Mouse (Mus musculus): ENCODE results near the gene Zfand6. TPM values are rescaled to one million over a fixed set of nuclear protein-coding genes. Genes with fewer than 3 reads are reported as not detected.
A peak's percentile ranks its signal among the peaks of the same experiment; 100 is the strongest.

Zfand6 gene
- polyA plus RNA-seq, 1 experiment from 2014 or later = 217 TPM

DNA sequence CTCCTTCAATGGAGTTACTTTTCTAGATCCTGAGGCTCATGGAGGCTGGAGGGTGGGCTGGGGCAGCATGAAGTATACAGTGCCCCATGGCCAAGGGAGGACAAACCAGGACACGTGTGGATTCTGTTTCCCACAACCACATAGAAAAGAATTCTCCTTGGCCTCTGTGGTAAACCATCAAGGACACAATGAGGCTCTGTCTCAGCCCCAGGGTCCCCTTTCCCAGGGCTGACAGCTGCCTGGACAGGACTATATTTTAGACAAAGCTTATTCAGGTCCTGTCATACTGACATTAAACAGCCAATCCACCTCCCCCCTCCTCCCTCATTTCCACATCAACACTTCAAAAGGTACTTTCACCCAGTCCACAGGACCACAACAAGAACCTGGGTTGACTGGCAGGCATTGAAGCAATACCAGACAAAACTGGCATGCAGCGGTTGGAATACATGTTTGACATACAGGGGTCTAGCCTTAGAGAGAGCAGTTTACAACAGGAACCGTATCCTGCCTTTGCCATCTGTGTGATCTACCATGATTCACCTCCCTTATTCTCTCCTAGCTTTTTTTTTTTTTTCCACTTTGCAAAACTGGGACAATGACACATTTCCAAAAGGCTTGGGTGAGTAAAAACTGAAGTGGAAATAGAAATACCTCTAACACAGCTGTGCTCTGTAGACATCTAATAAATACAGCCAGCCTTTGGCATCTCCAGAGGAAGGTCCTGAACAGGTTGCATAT lies 103.2 kb downstream of the Zfand6 start:
- Histone ChIP-seq H3K27me3 (no peaks in the 10 kb centered on the region), H3K36me3 (no peaks in the 10 kb centered on the region), H3K4me3 (no peak overlapping the region), H3K27ac (replicated peaks) (no peak overlapping the region), H3K9me3 (no peaks in the 10 kb centered on the region), H3K4me1 (0 out of 2 replicates have a peak, but pooled peaks cover 4% of the 10 kb centered on the region), H3K4me2 (replicated peaks) (no peak overlapping the region), H3K9ac (replicated peaks) (no peak overlapping the region)
- ATAC-seq (ENCODE audit: low FRiP score, low read depth) = peak; percentile 77
- 63% methylated on average over 3 of the region's 3 CpGs for WGBS

DNA sequence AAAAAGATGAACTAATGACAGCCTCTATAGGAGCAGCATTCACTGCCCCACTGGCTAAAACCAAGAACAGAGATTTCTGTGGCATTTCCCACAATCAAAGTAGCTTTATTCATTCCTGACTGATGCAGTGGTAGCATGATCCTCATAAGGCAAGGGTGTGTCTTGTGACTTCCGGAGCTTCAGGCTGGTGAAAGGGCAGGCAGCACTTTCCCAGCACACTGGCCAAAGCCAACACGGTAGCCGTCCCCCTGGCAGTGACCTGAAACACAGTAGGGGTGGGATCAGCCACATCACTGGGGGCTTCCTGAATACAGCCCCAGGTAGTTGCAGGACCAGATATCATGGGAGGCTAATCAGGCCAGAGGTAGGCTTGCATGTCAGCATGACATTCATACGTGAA lies 104.7 kb downstream of the Zfand6 start:
- H3K4me2 ChIP-seq (replicated peaks) = no peak overlapping the region
- no peak overlapping the region for H3K9ac ChIP-seq (replicated peaks)
- no peak overlapping the region for H3K4me3 ChIP-seq
- 0 out of 2 replicates have a peak, but pooled peaks cover 4% of the 10 kb centered on the region for H3K4me1 ChIP-seq
- H3K36me3 ChIP-seq = no peaks in the 10 kb centered on the region
- H3K27ac ChIP-seq (replicated peaks) = no peak overlapping the region
- no peaks in the 10 kb centered on the region for H3K9me3 ChIP-seq
- WGBS = 86% methylated on average over 4 of the region's 4 CpGs
- ATAC-seq (ENCODE audit: low FRiP score, low read depth) = no peak
- no peaks in the 10 kb centered on the region for H3K27me3 ChIP-seq

DNA sequence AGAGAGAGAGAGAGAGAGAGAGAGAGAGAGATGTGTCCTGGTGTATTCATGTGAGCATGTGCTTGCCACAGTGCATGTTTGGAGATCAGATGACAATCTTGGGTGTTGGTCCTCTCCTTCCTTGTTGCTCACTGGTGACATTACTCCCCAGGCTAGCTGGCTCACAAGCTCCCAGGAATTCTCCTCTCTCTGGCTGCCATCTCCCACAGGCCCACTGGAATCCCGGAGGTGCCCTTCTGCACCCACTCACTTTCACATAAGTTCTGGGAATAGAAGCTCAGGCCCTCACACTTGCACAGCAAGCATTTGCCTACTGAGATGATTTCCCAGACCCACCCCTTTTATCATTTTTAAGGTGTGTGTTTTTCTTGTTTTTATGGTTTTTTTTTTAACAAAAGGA lies 110.0 kb downstream of the Zfand6 start:
- H3K4me2 ChIP-seq (replicated peaks) = no peak overlapping the region
- ATAC-seq (ENCODE audit: low FRiP score, low read depth) = no peak

DNA sequence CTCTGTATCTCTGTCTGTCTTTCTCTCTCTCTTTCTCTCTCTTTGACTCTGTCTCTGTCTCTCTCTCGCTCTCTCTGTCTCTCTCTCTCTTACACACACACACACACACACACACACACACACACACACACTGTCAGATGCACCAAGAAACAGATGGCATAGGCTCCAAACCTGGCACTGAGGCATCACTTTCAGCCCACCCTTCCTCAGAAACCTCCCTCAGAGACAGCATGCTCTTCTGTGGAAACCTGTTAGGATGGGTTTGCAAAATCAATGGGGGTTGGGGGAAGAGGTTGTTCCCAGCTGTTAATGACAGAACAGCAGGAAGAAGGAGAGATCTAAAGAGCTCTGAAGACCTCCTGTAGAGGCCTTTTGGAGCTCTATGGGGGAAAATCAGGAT lies 110.9 kb downstream of the Zfand6 start:
- 80% methylated on average over 1 of the region's 1 CpGs for WGBS
- no peaks in the 10 kb centered on the region for H3K36me3 ChIP-seq

More for the DNA sequence above, 110.0 kb downstream of the Zfand6 start:
- no peaks in the 10 kb centered on the region for H3K27me3 ChIP-seq
- no peak overlapping the region for H3K4me3 ChIP-seq
- 95% methylated on average over 1 of the region's 1 CpGs for WGBS
- H3K36me3 ChIP-seq = no peaks in the 10 kb centered on the region
- H3K4me1 ChIP-seq = no peaks in the 10 kb centered on the region
- H3K9me3 ChIP-seq = no peaks in the 10 kb centered on the region
- H3K9ac ChIP-seq (replicated peaks) = no peak overlapping the region
- H3K27ac ChIP-seq (replicated peaks) = no peak overlapping the region

DNA sequence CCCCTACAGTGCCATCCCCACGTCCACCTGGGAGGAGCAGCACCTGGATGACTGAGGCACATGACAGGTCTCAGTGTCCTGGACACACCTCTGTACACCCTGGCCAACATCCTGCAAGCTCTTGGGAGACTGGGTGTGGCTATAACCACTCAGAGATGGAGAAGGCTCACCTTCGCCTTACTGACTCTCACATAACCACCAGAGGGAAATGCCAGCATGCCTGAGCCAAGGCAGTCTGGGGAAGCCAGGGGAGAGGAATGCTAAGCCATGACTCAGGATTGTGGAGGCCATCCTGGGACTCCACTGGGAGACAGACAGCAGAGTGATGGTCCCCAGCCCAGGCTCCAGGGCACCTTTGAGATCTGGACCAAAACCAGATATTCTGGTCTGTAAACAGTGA lies 112.7 kb downstream of the Zfand6 start:
- no peak overlapping the region for H3K9ac ChIP-seq (replicated peaks)
- H3K27ac ChIP-seq (replicated peaks) = no peak overlapping the region
- 80% methylated on average over 2 of the region's 2 CpGs for WGBS
- H3K27me3 ChIP-seq = no peaks in the 10 kb centered on the region
- H3K4me2 ChIP-seq (replicated peaks) = no peak overlapping the region
- no peaks in the 10 kb centered on the region for H3K4me1 ChIP-seq
- H3K36me3 ChIP-seq = no peaks in the 10 kb centered on the region
- ATAC-seq (ENCODE audit: low FRiP score, low read depth) = peak; percentile 9; the same call in 1 of the 2 replicates
- no peaks in the 10 kb centered on the region for H3K9me3 ChIP-seq
- no peak overlapping the region for H3K4me3 ChIP-seq

More for the DNA sequence above, 110.9 kb downstream of the Zfand6 start:
- no peak overlapping the region for H3K27ac ChIP-seq (replicated peaks)
- H3K9ac ChIP-seq (replicated peaks) = no peak overlapping the region
- no peaks in the 10 kb centered on the region for H3K27me3 ChIP-seq
- H3K4me2 ChIP-seq (replicated peaks) = no peak overlapping the region
- H3K4me1 ChIP-seq = no peaks in the 10 kb centered on the region
- no peak overlapping the region for H3K4me3 ChIP-seq
- H3K9me3 ChIP-seq = no peaks in the 10 kb centered on the region
- ATAC-seq (ENCODE audit: low FRiP score, low read depth) = no peak

DNA sequence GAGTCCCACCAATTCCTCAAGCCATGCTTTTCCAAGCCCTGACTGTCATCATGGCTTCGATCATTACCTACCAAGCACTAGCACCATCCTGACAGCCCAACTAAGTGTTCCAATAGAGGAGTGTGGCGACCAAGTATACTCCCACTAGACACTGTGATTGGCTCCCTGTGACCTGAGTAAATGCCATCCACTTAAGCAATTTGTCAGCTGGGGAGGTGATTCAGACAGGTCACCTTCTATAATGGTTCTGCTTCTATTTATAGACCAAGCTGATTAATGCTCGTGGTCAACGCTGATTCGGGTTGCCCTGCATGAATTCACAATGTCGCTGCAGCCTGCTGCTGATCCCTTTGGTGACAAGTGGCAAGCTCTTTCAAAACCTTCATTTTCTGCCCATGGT lies 123.6 kb downstream of the Zfand6 start:
- no peak for ATAC-seq (ENCODE audit: low FRiP score, low read depth)
- Histone ChIP-seq H3K9me3 (no peaks in the 10 kb centered on the region), H3K27me3 (no peaks in the 10 kb centered on the region), H3K36me3 (no peaks in the 10 kb centered on the region), H3K4me2 (replicated peaks) (no peak overlapping the region), H3K4me3 (no peak overlapping the region), H3K4me1 (no peaks in the 10 kb centered on the region), H3K9ac (replicated peaks) (no peak overlapping the region), H3K27ac (replicated peaks) (no peak overlapping the region)
- WGBS = 82% methylated on average over 6 of the region's 6 CpGs

DNA sequence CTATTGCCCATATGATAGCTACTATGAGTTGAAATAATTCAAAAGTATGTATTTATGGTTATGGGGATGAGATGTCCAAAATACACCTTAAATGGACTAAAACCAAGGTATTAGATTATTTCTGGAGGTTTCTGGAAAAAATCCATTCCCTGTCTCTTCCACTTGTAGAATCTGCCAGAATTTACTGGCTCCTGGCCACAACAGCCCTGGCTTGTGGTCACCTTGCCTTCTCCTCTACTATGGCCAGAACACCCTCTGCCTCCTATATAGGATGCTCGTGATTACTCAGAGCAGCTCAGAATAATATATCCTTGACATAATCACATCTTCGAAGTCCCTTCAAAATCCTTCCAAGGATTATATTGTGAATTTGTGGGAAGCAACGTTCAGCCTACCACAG lies 125.5 kb downstream of the Zfand6 start:
- Histone ChIP-seq H3K9me3 (no peaks in the 10 kb centered on the region), H3K4me1 (no peaks in the 10 kb centered on the region), H3K9ac (replicated peaks) (no peak overlapping the region), H3K4me3 (no peak overlapping the region), H3K4me2 (replicated peaks) (no peak overlapping the region), H3K27ac (replicated peaks) (no peak overlapping the region), H3K36me3 (no peaks in the 10 kb centered on the region), H3K27me3 (no peaks in the 10 kb centered on the region)
- 87% methylated on average over 3 of the region's 3 CpGs for WGBS
- no peak for ATAC-seq (ENCODE audit: low FRiP score, low read depth)

Other genes with a start within 250 kb of the Zfand6 start
- gene Gm2115, start 161.0 kb downstream of the Zfand6 start, polyA plus RNA-seq (2016; fragmentation: Nextera tagmentation; extraction: Ambion mirVana) = 0.56 and 0.91 TPM in 2 replicates
- 5.3 TPM in 2 replicates for gene Fah, start 83.2 kb downstream of the Zfand6 start, polyA plus RNA-seq (2016; fragmentation: Nextera tagmentation; extraction: Ambion mirVana)
- not detected in 2 replicates for gene Olfr291, start 163.6 kb upstream of the Zfand6 start, polyA plus RNA-seq (2016; fragmentation: Nextera tagmentation; extraction: Ambion mirVana)